Mouse (Mus musculus) thymus, postnatal 36 days (tissue): Measurements from ENCODE around the gene Tbc1d1.

Experiments
- DNase-seq, 2 experiments: peaks; one replicate each; pipeline ENCODE4 v3.0.0; 2022; ENCODE audit warnings: mixed read lengths in 2 of 2

Gene Tbc1d1

GRCm38 (mm10) chr5:64207800-64208199 lies 51.7 kb downstream of the Tbc1d1 start:
- DNase-seq = no peak

GRCm38 (mm10) chr5:64210817-64211216 lies 54.7 kb downstream of the Tbc1d1 start:
- no peak for DNase-seq

DNA sequence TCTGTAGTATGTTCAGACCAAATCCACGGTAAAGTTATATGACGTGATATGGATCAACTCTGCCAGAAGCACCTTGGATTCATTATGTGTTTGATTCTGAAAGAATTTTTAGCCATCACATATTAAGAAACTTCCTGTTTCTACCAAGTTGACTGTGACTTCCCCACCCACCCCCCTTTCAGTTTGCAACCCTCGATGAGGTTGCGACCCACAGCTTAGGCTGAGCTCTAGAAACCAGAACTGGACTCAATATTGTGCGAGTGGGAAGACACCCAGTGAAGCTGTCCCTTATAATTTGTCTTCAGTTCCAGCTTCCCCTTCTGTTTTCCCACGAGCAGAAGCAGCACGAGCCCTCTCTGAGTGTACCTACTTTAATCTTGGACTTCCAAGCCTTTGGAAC lies 55.2 kb downstream of the Tbc1d1 start:
- no peak for DNase-seq

DNA sequence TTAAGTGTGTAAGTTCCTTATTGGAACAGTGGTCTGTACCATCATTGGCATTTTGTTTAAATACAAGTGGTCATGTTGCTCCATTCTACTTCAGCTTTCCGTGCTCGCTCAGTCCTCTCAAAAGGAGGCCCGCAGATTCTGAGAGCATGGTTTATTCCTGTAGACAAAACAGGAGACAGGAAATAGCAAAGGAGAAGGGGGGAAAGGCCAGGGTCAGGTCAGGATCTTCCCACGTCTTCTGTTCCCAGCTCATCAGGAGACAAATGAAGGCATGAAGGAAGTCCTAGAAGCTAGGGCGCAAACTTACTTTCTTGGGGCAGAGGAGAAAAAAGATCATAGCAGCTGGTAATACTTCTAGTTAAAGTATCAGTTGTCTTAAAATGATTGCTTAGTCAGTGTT lies 56.1 kb downstream of the Tbc1d1 start:
- no peak for DNase-seq

- DNase-seq = no peak
Observed at GRCm38 (mm10) chr5:64212619-64213018, 56.5 kb downstream of the Tbc1d1 start.

DNA sequence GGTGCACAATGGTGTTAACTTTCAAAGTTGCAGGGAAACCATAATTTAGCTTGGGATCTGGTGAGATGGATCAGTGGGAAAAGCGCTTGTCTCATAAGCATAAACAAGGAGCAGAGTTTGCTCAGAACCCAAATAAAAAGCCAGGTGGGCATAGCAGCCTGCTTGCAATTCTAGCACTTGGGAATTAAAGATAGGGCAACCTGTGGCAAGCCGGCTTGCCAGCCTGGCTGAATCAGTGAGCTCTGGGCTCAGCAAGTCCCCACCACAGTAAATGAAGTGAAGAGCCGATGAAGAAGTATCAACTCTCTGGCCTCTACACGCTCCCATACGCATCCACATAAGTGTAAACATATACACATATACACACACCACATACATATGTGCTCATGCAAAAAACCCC lies 59.7 kb downstream of the Tbc1d1 start:
- no peak for DNase-seq

DNA sequence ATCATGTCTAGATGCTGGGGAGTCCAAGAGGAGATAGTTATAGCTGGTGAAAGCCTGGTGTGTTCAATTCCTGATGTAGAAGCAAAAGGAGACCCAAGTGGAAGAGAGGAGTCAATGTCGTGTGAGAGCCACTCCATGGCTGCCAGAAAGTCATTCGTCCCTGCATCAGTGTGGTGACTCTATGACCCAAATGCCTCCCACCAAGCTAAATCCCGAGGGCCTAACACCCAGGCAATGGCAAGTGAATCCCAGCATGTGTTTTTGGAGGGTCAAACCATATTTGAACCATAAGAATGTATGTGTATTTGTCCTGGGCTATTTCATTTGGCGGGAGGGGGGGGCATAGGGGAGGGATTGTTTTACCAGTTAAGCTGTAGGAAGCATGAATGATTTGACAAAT lies 60.2 kb downstream of the Tbc1d1 start:
- no peak for DNase-seq

- DNase-seq = no peak
Observed at GRCm38 (mm10) chr5:64217256-64217655, 61.2 kb downstream of the Tbc1d1 start.

GRCm38 (mm10) chr5:64217816-64218602 lies 61.9 kb downstream of the Tbc1d1 start:
- peak; percentile 38 to 64 for DNase-seq

DNA sequence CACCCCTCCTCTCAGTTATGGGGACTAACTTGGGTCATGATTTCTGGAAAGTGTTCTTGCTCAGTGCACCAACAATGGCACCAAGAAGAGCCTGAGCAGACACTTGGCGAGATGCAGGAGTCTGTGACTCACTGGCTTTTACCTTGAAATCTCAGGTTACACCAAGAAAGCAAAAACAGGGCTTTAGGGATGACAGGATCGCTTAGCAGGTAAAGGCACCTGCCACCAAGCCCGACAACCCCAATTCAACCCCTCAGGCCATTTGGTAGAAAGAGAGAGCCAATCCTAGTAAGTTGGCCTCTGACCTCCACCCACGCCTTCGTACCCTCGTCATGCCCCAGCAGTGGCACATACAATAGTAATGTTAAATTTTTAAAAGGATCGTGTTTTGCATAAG lies 62.5 kb downstream of the Tbc1d1 start:
- DNase-seq = no peak

GRCm38 (mm10) chr5:64220776-64221175 lies 64.7 kb downstream of the Tbc1d1 start:
- DNase-seq = no peak

GRCm38 (mm10) chr5:64224735-64225425 lies 68.8 kb downstream of the Tbc1d1 start:
- no peak for DNase-seq

- DNase-seq = no peak
Observed at GRCm38 (mm10) chr5:64228252-64228651, 72.1 kb downstream of the Tbc1d1 start.

- peak in 1 of 2 experiments; percentile 32 for DNase-seq
Observed at GRCm38 (mm10) chr5:64229336-64229866, 73.3 kb downstream of the Tbc1d1 start.

GRCm38 (mm10) chr5:64230061-64230466 lies 74.0 kb downstream of the Tbc1d1 start:
- peak; percentile 90 to 94 for DNase-seq

DNA sequence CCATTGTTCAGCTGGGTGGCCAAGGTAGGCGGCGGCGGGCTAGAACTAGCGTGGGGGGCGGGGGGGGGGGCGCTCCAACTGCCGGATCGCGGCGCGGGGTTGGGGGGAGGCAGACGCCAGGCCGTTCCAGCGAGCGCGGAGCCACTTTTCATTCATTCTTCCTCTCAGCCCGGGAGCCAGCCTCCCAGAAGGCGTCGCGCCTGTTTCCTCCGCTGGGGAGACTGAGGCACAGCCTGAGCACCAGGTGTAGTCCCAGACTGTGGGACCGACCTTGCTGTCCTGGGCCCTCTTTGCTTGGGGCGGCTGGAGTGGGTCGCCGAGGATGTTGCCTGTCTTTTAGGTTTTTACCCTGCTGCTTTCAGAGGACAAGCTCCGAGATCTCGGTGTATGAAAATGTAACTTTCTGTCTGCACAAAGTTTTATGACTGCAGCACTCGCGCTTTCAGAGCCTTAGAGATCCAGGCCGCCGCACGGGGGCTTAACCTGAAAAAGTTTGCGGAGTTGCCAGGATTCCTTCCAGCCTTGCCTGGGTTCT lies 74.5 kb downstream of the Tbc1d1 start:
- peak in 1 of 2 experiments; percentile 46 for DNase-seq

DNA sequence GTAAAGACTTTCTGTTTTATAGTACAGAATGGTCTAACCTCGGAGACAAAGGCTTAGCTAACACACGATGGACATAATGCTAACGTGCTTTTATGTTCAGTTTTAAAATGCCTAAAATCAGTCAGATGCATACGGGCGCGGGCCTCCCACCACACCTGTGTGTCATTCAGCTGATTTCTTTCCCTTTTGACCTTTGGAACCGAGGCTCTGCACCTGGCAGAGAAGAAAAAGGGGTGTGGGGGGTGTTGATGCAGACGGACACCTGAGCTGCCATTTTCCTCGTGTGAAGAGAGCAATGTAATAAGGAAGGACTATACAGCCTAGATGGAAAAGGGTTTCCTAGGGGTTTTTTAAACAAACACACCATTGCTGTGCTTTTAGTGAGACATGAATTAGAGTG lies 76.8 kb downstream of the Tbc1d1 start:
- DNase-seq = no peak

DNA sequence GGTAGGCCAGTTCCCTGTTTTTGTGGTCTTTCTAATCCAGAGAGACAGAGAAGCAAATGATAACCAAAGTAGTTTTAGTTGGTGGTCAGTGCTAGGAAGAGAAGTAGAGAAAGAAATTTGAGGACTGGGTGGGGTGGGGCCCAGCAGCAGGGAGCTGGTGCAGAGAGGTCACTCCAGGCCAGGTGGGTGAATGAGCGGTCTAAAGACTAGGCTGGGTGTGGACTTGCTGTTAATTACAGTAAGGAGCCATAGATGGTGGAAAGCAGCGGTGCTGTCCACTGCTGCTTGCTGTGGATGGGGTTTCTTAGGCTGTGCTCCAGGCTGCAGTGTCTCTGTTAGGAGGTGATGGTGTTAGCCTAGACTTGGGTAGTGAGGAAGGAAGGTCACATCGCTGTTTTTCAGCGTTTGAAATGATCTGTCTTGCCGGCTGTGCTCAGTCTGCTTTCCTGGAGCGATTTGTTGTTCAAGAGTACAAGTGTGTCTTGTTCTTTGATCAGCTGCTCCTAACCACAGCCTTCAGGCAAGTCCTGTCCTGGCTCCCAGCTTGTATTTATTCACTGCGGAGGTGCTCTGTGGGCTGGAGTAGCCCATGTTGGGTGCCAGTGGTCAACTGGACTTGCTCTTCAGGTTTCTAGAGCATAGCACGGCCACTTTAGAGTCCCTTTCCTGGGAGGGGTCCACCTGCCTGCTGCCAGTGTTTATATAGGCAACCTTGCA lies 78.3 kb downstream of the Tbc1d1 start:
- peak in 1 of 2 experiments; percentile 21 for DNase-seq

DNA sequence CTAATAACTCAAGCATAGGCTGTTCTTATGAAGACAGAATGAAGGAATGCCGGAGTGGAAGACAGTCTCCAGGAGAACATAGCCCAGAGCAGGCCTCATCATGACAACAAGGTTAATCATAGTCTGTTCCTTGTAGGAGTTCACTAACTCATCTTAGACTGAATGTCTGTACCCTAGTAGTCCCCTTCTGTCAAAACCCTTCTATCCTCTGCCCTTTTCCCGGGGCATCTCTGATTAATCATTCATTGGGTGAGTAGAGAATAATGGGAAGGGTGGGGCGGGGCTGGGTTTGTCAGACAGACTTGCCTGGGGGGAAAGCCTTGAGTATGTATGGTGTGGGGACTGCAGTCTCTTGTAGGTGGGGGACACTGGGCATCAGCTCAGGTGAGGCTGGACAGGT lies 79.1 kb downstream of the Tbc1d1 start:
- no peak for DNase-seq

DNA sequence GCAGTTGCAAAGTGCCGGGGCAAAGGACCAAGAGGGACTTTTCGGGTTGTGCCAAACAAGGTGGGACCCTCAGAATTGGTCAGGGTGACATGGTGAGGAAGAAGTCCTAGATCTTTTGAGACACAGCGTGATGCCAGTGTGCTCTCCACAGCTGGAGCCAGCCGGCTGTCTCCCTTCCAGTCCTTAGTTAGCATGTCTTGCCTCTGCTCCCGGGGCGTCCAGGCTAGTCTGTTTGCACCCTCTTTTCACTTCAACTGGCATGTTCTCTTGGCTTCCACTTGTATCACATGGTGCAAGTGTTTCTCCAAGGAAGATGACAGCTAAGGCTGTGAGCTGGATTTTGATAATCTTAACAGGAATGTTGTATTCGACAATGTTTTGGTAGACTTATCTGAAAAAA lies 80.5 kb downstream of the Tbc1d1 start:
- no peak for DNase-seq

DNA sequence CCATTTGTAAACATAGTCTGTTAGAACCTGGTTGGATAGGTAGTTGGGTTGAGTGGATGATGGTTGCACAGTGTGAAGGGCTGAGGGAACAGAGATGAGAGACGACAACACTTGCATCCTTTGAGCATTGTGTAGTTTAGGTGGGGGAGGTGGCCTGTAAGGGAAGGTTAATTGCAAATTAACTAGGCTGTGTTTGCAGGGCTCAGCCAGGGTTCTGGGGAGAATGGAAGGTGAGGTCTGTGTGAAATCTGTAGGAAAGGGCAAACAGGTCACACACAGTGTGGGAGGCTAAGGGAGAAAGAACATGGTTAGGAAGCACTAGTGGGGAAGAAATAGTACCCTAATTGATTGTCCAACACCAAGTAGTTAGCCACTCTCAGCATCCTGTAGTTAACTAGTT lies 81.2 kb downstream of the Tbc1d1 start:
- DNase-seq = no peak

- no peak for DNase-seq
Observed at GRCm38 (mm10) chr5:64237693-64238092, 81.6 kb downstream of the Tbc1d1 start.
